Mouse (Mus musculus) induced T-regulatory cell, adult 2 months (primary cell): Measurements from ENCODE around the gene Hnf1a.

ENCODE experiments used
- DNase-seq: peaks from one replicate; pipeline ENCODE4 v3.0.0-alpha.2; 2012; ENCODE audit warnings: low read depth

Hnf1a gene

DNA sequence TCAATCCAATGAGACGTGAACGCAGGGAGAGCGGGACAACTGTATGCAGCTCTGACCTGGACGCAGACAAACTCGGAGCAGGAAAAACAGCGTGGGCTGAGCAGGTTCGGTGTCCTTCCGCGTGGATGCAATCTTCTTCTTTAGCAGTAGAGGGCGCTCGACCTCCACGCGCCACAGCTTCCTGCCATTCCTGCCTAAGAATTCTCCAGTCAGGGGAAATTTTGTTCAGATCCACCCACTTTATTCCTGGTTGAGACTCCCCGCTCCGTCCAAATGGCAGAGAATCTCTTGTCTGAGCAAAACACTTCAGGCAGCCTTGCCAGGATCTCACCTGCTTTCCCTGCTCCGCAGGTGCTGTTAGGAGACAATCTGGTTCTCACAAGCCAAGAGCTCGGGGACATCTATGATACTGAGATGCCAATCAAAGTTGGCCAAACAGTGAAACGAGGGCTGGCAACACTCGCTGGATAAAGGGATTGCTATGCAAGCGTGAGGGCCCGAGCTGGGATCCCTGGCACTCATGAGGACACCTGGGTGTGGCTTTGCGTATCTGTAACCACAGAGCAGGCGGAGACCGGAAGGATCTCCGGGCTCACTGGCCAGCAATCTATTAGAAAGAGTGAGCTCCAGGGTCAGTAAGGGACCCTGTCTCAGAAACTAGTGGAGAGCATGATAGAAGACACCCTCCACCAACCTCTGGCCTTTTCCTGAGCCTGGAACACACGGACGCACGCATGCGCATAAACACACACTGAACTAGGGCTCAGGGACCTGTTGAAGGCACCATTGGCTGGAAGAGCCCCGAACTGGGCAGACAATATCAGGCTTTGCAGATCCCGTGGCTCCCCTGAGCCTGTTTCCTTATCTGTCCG is 8.6 kb upstream of the Hnf1a start:
- peak; percentile 82 for DNase-seq

DNA sequence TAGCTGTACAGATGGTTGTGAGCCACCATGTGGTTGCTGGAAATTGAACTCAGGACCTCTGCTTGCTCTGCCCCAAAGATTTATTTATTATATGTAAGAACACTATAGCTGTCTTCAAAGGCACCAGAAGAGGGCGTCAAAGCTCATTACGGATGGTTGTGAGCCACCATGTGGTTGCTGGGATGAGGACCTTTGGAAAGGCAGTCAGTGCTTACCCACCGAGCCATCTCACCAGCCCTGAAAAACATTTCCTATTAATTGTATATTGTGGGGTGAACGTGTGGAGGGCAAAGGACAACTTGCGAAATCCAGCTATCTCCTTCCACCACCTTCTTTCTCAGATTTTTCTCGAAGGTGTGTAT is 8.0 kb upstream of the Hnf1a start:
- peak; percentile 78 for DNase-seq

DNA sequence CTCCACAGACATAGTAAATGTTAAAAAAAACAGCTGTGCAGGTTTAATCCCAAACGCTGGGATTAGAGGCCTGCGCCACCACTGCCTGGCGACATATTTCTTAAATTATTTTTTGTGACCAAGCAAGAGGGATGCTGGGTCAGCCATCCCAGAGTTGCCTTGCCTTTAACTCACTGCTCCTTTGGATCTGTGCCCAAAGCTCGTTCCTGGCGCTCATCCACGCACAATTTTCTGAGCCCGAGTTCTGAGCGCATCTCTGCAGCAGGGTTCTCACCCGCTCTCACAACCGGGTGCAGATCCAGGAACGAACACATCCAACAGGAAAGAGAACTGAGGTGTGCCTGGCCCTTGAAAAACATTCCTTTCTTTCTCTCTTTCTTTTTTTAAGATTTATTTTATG is 7.6 kb upstream of the Hnf1a start:
- DNase-seq: no peak

DNA sequence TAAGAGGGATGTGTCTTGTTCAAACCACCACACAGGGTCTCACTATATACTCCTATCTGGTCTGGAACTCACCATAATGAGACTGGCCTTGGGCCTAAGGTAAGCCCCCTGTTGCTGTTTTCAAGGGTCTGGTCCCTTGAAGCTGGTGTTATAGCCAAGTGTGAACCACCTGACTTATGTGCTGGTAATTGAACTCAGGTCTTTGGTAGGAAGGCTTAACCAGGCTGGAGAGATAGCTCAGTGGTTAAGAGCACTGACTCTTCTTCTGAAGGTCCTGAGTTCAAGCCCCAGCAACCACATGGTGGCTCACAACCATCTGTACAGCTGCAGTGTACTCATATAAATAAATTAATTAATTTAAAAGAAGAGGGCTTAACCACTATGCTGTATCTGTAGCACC is 6.0 kb upstream of the Hnf1a start:
- DNase-seq: no peak

DNA sequence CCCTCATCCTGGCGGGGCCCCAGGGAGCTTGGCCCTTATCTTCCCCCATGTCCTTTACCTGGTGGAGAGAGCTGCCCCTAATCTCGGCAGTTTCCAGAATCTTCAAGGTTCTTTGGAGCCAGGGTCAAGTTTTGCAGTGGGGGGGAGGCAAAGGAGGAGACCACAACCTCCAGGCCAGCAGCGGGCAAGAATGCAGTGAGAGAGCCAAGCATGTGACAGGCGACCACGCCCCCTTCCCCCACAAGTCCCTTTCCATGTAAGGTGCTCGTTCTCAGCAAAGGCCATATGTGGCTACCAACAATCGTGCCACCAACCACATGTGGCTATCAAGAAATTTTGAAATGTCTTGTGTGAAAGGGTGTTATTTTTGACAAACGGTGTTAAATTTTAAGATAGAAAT is 2.2 kb upstream of the Hnf1a start:
- no peak for DNase-seq

DNA sequence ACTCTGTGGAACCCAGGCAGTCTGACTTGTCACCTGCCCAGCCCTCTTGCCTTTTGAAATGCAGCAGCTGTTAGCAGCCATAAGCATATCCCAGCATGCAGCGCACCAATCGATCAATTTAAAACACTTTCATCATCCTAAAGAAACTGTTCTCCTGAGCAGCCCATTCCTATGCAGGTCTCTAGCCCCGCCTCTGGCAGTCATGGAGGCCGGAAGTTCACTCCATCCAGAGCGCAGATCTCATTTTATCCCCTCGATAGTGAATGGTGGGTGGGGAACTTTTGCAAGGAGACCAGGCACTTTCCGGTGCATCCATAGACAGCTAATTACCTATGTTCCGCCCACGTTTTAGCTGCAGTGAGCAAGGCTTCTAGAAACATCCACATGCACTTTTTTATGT is 1.3 kb upstream of the Hnf1a start:
- no peak for DNase-seq

DNA sequence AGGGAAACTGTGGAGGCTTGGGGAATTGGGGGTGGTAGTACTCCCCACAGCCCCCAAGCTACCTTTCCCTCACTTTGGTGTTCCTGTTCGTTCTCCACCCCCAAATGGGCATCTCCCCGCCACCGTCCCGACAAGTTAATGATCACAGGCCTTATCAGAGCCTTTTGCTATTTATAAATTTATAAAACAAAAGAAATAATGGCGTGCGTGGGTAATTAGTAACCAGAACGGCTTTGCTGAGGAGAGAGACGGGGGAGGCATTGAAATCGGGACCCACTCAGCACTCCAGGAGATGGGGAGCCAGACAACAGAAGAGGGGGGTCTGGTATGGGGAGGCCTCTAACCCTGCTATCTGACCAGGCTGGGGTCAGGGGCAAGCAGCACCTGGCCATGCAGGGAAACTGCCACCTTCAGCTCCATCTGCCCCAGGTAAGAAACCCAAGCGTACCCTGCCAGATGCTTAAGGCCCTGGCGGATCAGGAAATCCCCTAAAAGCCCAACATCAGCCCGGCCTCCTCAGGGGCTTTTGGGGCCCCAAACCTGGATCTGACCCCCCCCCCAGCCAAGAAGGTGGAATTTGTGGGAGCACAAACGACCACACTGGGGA is 1.2 kb downstream of the Hnf1a start:
- DNase-seq: no peak

DNA sequence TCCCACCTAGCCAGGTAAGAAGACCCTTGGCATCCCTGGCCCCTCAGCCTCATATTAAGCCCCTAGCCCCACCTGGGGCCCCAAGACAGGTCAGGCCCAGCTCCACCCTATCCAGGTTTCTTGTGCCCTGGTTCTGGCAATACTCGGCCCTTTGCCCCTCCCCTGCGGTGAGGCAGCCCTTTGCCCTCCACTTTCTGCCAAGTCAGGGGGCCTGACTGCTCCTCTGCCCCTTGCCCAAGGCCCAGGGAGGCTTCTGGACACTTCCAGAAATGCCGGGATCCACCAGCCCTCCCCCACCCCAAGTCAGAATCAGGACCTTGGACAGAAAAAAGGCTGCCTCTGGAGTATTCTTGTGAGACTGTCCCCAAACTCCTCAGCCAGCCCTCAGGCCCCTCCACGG is 1.8 kb downstream of the Hnf1a start:
- no peak for DNase-seq

DNA sequence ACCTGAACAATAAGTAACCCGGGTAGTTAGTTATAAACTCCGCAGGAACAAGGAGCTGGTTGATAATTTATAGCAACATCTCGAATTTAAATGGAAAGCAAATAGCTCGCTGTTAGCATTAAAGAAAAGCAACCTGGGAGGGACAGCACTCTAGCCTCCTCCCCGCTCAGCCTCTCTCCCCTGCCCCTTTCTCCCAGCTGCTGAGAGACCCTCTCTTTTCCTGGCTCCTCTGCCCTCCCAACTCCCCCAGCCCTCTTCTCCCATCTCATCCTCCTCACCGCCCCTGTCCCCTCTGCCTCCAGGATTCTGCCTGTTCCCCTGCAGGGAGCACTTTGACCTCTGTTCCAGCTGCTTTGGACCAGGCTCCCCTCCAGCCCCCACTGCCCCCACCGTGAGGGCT is 2.2 kb downstream of the Hnf1a start:
- no peak for DNase-seq

DNA sequence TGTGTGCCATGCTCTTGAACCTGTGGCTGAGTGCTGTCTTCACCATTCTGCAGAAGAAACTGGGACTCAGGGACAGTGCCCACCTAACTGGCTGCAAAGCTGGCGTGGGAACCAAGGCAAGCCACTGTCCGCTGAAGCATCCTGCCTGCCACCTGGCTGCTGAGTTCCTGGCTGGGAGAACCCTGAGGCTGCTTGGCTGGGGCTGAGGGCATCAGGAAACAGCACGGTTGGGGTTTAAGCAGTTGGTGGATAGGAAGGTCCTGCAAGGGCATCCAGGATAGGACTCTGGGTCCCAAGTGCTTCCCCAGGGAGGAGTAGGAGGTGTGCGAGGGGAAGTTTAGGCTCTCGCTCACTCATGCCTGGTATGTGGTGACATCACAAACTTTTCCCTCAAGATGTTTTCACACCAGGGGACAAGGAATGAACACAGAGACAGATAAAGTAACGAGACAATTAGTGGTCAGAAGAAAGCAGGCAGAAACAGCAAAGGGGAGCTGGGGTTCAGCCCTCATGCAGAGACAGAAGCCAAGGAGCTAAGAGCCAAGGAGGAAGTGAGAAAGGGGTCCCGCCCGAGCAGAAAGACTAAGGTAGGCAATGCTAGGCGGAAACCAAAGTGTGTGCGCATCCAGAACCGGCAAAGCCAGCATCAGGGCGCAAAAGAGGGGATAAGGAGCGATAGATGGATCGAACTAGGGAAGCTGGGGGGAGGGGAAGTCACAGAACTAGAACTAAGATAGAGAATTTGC is 3.2 kb downstream of the Hnf1a start:
- no peak for DNase-seq

DNA sequence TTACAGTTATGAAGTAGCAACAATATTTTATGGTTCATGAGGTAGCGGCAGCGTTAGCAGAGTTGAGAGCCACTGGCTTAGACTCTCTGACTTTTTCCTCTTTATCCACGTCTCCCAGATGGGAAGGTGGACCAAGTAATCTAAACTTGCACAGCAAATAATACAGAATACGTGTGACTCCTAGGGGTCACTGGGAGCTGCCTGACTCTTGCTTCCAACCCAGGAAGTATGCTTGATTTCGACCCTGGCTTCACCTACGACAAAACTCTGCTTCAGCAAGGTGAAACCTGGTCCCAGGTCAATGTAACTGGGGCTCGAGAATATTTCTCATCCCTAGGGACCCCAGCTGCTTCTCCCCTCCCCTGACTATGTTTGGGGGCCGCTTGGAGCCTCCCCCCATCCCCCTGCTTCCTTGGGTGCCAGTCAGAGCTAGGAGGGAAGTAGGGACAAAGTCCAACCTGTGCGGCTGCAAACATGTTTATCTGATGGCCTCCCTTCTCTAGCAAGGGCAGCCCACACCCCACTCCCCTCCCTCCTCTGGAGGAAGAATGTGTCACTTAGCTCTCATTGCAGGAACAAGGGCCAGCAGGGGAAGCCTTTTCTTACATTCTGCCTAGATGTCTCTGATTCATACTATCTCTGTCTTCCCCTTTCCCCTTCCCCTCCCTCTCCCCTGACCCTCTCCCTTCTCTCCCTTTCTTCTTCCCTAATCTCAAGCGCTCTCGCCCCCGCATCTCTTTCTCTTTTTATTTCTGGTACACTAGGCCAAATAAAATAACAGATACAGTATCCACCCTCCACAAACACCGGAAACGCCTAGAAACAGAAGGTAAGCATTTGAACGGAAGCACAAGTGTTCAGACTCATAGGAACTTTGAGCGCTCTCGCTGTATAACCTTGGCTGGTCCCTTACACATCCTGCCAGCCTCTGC is 5.7 kb downstream of the Hnf1a start:
- DNase-seq: no peak

DNA sequence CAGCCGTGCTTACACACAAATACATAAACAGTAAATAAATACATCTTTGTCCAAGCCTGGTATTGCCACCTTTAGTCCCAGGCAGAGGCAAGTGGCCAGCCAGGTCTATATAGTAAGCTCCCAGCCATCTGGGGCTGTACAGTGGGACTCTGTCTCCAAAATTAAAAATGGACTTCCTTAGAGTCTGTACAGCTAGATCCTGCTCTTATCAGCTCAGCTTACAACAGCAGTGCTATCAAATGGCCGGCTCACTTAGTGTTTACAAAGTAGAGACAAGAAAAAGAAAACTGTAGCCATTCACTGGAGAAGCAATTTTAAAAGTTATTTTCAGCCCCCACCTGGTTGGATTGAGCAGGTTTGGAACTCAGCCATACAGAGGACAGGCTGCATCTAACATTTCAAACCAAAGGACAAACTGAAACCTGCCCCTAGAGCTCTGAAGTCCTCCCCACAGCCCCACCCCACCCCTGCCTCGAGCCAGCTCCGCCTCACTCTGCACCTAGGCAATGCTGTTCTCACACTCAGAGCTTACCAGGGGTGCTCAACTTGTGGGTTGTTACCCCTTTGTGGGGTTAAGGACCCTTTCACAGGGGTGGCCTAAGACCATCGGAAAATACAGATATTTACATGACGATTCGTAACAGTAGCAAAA is 6.5 kb downstream of the Hnf1a start:
- DNase-seq: no peak

DNA sequence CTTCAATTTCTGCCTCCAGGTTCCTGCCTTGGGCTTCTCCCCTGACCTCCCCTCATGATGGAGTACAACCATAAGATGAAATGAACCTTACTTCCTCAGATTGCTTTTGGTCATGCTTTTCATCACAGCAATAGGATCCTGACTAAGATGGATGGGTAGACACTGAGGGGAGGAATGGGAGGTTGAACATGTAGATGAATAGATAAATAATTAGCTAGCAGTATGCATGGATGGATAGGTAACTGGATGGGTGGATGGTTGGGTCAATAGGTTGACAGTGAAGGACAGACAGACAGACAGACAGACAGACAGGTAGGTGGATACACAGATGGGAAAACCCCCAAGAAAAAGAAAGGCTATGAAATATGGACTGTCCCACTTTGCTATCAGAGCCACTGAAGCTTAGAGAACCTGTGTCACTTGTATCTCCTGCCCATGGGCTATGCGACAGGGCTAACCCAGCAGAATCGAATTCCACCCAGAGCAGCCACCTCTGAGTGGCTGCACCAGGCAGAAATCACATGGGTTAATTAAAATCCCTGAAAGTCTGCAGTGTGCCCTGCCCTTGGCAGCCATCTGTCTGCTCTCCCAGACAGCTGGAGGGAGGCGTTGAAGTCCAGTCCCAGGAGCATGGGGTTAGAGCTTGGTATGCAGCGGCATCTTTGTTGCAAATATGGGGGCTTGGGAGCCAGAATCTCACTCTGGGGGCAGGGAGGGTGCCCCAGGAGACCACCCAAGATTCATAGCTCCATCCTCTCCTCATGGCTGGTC is 9.1 kb downstream of the Hnf1a start:
- no peak for DNase-seq

DNA sequence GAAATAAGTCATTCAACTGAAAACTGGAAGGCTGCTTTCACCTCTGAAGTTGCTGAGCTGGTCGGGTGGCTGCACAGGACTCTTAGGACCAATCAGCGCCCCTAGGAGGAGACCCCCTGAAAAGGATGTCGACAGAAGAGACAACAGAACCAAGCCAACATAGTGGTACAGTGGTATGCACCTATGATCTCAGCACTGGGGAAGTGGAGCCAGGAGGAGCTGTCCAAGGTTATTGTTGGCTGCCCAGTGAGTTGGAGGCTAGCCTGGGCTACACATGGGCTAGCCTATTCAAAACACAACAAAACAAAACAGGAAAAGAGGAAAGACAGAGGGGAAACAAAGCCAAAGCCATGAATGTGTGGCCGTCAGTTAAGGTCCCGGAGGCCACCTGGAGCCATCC is 12.8 kb downstream of the Hnf1a start:
- no peak for DNase-seq

DNA sequence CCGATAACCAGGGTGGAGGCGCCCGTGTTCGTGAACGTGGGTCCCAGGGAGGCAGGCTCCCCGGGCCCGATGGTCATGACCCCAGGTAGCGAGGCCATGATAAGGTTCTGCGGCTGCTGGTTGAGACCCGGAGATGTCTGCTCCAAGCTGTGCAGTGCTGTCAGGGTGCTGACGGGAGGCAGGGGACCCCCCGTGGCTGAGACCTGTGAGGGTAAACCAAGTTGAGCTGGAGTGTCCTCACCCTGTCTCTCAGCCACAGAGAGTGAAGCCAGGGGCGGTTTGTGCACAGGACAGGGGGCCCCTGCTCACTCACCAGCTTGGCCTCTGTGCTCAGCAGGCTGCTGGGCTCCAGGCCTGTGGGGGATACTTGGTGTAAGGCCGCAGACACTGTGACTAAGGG is 17.6 kb downstream of the Hnf1a start:
- DNase-seq: no peak

DNA sequence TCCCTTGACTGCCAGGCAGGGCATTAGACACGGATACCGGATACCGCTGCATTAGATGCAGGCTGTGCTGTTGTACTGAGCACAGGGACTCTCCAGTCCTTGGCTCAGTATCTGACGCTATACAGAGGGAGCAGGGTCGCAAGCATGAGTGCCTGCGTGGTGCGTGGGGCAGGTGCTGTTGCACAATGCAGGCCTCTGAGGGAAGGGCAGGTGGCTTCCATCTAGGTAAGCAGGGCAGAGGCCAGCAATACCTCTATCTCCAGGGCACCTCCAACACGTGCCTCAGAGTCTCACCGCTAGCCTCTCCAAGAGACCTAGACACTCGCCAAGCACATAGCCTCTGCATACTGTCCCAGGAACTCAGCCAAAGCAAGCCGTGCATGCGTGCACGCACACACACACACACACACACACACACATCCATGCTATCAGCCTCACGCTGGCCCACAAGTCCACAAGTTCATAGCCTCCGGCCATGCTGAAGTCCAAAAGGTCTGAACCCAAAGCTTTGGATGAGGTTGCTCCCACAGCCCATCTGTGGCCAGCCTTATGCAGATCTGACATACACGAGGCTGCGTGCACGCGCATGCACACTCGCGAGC is 19.5 kb downstream of the Hnf1a start:
- no peak for DNase-seq

DNA sequence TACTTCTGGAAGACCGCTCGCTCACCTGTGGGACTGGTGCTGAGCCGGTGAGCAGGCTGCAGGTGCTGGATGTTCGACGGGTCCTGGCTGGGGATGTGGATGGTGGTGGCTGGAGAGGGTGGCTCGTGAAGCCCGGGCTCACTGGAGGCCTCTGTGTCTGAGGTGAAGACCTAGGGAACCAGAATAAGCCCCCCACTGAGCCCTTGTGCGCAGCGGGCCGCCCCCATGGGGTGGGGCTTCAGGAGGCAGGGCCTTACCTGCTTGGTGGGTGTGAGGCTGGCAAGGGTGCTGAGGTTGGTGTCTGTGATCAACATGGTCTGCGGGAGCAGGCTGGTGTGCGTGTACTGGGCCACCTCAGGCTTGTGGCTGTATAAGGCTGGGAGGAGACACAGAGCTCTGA is 20.2 kb downstream of the Hnf1a start:
- DNase-seq: no peak

DNA sequence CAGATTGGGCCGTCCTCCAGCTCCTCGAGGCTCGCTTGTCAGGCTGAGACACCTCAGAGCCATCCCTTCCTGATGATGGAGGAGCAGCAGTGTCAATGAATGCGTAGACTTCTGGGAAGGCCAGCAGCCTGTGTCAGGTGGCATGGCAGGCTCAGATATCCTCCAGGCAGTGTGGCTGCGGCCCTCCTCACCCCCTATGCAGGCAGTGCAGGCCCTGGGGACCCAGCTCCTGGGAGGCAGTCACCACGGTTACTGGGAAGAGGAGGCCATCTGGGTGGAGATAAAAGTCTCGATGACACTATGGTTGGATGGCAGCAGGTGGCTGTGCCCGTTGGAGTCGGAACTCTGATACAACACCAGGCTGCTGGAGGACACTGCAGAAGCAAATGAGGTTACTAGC is 21.1 kb downstream of the Hnf1a start:
- no peak for DNase-seq

DNA sequence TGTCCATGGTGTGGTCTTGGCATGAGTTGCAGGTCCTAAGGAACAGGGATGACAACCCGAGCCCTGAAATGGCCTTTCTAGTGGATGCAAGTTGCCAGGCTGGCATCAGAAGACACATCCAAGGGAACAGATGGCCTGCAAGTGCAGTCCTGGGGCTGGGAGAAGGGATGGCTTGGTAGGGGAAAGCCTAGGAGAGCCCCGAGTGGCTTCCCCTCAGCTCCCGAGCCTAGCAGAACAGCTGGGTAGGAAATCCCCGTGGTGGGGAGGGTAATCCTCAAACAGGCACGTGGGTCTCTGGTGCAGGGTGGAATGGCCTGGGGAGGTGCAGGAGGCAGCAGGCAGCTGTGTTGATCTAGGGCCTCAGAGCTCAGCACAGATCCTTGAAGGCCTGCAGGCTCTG is 21.6 kb downstream of the Hnf1a start:
- DNase-seq: no peak

DNA sequence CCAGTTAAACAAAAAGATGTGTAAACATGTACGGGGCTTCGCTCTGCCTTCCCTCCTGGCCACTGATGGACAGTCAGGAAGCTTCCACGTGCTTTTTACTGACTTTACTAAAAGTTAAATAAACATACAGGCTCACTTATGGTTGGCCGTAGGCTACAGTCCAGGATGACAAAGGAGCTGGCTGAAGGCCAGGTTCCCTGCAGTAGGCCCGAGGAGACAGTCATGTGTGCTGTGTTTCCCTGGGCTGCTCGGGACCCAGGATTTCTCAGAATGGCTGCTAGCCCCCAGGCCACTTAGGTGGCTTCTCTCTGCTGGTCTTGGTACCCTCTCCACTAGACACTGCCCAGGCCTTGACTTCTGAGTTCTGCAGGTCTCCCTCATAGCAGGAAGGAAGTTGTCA is 22.0 kb downstream of the Hnf1a start:
- DNase-seq: no peak
